Mouse (Mus musculus) limb, embryonic 14.5 days (tissue): Measurements from ENCODE around the gene Nup43. TPM values are rescaled to one million over a fixed set of nuclear protein-coding genes. Genes with fewer than 3 reads are reported as not detected.
"Not testable (repeated sequence)": the region's sequence is repeated elsewhere in the genome, so short reads cannot be mapped to it uniquely, and the experiment has no call there.

Source experiments
- ATAC-seq: fragments of 200-750 bp; cut with Nextera tagmentation; 2 replicates; pipeline ENCODE4 v1.8.0; 2017; ENCODE audit warnings: low read depth, moderate number of reproducible peaks, moderate TSS enrichment; ENCODE audit not compliant: low FRiP score
- DNase-seq: peaks from one replicate; pipeline ENCODE4 v3.0.0-alpha.2; 2015; ENCODE audit warnings: low spot score
- H3K27ac ChIP-seq: fragments of 300-500 bp; sonication (generic); replicated peaks from 2 replicates; pipeline ENCODE4 v1.5.1; 2014; ENCODE audit warnings: low read depth, mild to moderate bottlenecking, low read length, moderate library complexity, mixed read lengths
- H3K27me3 ChIP-seq: fragments of 300-500 bp; sonication (generic); 2 replicates; pipeline ENCODE4 v1.6.1; 2014; ENCODE audit warnings: low read length, mixed read lengths; ENCODE audit not compliant: control insufficient read depth, insufficient read depth
- H3K36me3 ChIP-seq: fragments of 300-500 bp; sonication (generic); 2 replicates; pipeline ENCODE4 v1.6.1; 2014; ENCODE audit warnings: mild to moderate bottlenecking, low read length, moderate library complexity, mixed read lengths; ENCODE audit not compliant: control insufficient read depth, insufficient read depth
- H3K4me1 ChIP-seq: fragments of 300-500 bp; sonication (generic); 2 replicates; pipeline ENCODE4 v1.6.1; 2014; ENCODE audit warnings: antibody characterized with exemption, low read length, mixed read lengths; ENCODE audit not compliant: control insufficient read depth, insufficient read depth
- H3K4me2 ChIP-seq: fragments of 300-500 bp; sonication (generic); replicated peaks from 2 replicates; pipeline ENCODE4 v1.6.1; 2014; ENCODE audit warnings: low read depth, mild to moderate bottlenecking, low read length, moderate library complexity; ENCODE audit not compliant: severe bottlenecking
- H3K4me3 ChIP-seq: fragments of 300-500 bp; sonication (generic); replicated peaks from 2 replicates; pipeline ENCODE4 v1.5.1; 2014; ENCODE audit warnings: low read length
- H3K9ac ChIP-seq: fragments of 300-500 bp; sonication (generic); 2 replicates; pipeline ENCODE4 v1.6.1; 2014; ENCODE audit warnings: mild to moderate bottlenecking, low read depth, low read length, moderate library complexity; ENCODE audit not compliant: severe bottlenecking
- H3K9me3 ChIP-seq: fragments of 300-500 bp; sonication (generic); 2 replicates; pipeline ENCODE4 v1.6.1; 2016; ENCODE audit warnings: low read length; ENCODE audit not compliant: control insufficient read depth
- POLR2A ChIP-seq: fragments of 200-500 bp; IDR thresholded peaks from 2 replicates; pipeline ENCODE4 v1.8.0; 2012; ENCODE audit warnings: inconsistent platforms, mild to moderate bottlenecking, moderate library complexity, borderline replicate concordance; ENCODE audit not compliant: insufficient read depth, insufficient read length; ENCODE audit errors: extremely low read depth
- WGBS: fragments of 180-500 bp; shearing (Covaris S2); extraction: QIAGEN DNeasy Blood & Tissue Kit; methylation state at CpG from one replicate; pipeline ENCODE4 v1.1.7; 2014; 5-methylcytosine and 5-hydroxymethylcytosine counted together
- polyA plus RNA-seq, 2 experiments: library from polyadenylated mRNA; depleted of rRNA in 1 of 2; stranded (reverse) in 1 of 2; unstranded in 1 of 2; fragments of >200 nt; fragmentation: Nextera tagmentation in 1 of 2; extraction: Ambion mirVana in 1 of 2; gene quantifications; 2 replicates each; pipeline versions ENCODE4 v1.2.1 to v1.2.3; 2012 to 2014

The Nup43 gene
- 34.7 and 36.8 TPM in 2 replicates for polyA plus RNA-seq (2012; rRNA removed)
- 47.1 and 49.1 TPM in 2 replicates for polyA plus RNA-seq (2014; fragmentation: Nextera tagmentation; extraction: Ambion mirVana)

GRCm38 (mm10) chr10:7667342-7667802 is at the start of gene Nup43:
Gene Nup43, plus strand, starts transcription at chr10:7667503.
- H3K9me3 ChIP-seq: no peaks in the 10 kb centered on the region
- peak within 1 kb of the TSS; percentile 62; the same call in 1 of the 2 replicates for H3K27ac ChIP-seq
- 1% methylated on average over 24 of the region's 24 CpGs for WGBS
- peaks cover 27% of the 10 kb centered on the region for H3K36me3 ChIP-seq
- H3K4me1 ChIP-seq: peaks cover 9% of the 10 kb centered on the region
- ATAC-seq: peak; percentile 87
- peak within 1 kb of the TSS; percentile 52 for H3K9ac ChIP-seq
- no peak for TF ChIP-seq POLR2A
- H3K4me3 ChIP-seq: peak within 1 kb of the TSS; percentile 72
- peak; percentile 91 for DNase-seq
- no peaks in the 10 kb centered on the region for H3K27me3 ChIP-seq
- peak within 1 kb of the TSS; percentile 62 for H3K4me2 ChIP-seq

GRCm38 (mm10) chr10:7617556-7617955 is 49.7 kb upstream of the Nup43 start:
- not testable (repeated sequence) for H3K27ac ChIP-seq, DNase-seq, H3K4me2 ChIP-seq, H3K36me3 ChIP-seq, H3K4me3 ChIP-seq, H3K4me1 ChIP-seq, H3K27me3 ChIP-seq, ATAC-seq, H3K9me3 ChIP-seq, H3K9ac ChIP-seq
- 56% methylated on average over 3 of the region's 3 CpGs for WGBS

GRCm38 (mm10) chr10:7619821-7620241 is 47.5 kb upstream of the Nup43 start:
- no peak overlapping the region for H3K9ac ChIP-seq
- WGBS: 90% methylated on average over 5 of the region's 5 CpGs
- H3K36me3 ChIP-seq: no peaks in the 10 kb centered on the region
- H3K4me1 ChIP-seq: no peaks in the 10 kb centered on the region
- no peak overlapping the region for H3K27ac ChIP-seq
- no peak overlapping the region for H3K4me3 ChIP-seq
- peaks cover 1% of the 10 kb centered on the region; the same call in 1 of the 2 replicates for H3K9me3 ChIP-seq
- ATAC-seq (no peak), DNase-seq (no peak)
- H3K4me2 ChIP-seq: no peak overlapping the region
- no peak for TF ChIP-seq POLR2A
- H3K27me3 ChIP-seq: no peaks in the 10 kb centered on the region

- Histone ChIP-seq H3K9me3 (no peaks in the 10 kb centered on the region), H3K4me2 (no peak overlapping the region), H3K4me1 (no peaks in the 10 kb centered on the region), H3K36me3 (no peaks in the 10 kb centered on the region), H3K9ac (no peak overlapping the region), H3K4me3 (no peak overlapping the region), H3K27ac (no peak overlapping the region), H3K27me3 (no peaks in the 10 kb centered on the region)
- DNase-seq (no peak), ATAC-seq (no peak)
- no peak for TF ChIP-seq POLR2A
- WGBS: 71% methylated on average over 5 of the region's 5 CpGs
Measured at GRCm38 (mm10) chr10:7620723-7621122, 46.6 kb upstream of the Nup43 start.

- Histone ChIP-seq H3K4me3 (no peak overlapping the region), H3K36me3 (no peaks in the 10 kb centered on the region), H3K27ac (no peak overlapping the region), H3K27me3 (no peaks in the 10 kb centered on the region), H3K4me2 (no peak overlapping the region), H3K4me1 (no peaks in the 10 kb centered on the region), H3K9me3 (no peaks in the 10 kb centered on the region), H3K9ac (no peak overlapping the region)
- no peak for TF ChIP-seq POLR2A
- ATAC-seq: no peak
- no peak for DNase-seq
- WGBS: 98% methylated on average over 3 of the region's 3 CpGs
Measured at GRCm38 (mm10) chr10:7622378-7622777, 44.9 kb upstream of the Nup43 start.
